Mouse (Mus musculus) myocyte (in vitro differentiated cells): ENCODE data around the gene Terf2. TPM values are rescaled to one million over a fixed set of nuclear protein-coding genes. Genes with fewer than 3 reads are reported as not detected.

Source experiments
- H3K27me3 ChIP-seq: one replicate; pipeline ENCODE4 v1.6.1; 2011; ENCODE audit not compliant: control insufficient read depth, insufficient read depth, insufficient read length
- H3K36me3 ChIP-seq: one replicate; pipeline ENCODE4 v1.6.1; 2011; ENCODE audit not compliant: control insufficient read depth, insufficient read depth
- H3K4me2 ChIP-seq: one replicate; pipeline ENCODE4 v1.6.1; 2011; ENCODE audit warnings: low read depth, control low read depth
- H3K4me3 ChIP-seq: one replicate; pipeline ENCODE4 v1.5.1; 2011; ENCODE audit warnings: mild to moderate bottlenecking, control low read depth, moderate library complexity
- H3K79me2 ChIP-seq: one replicate; pipeline ENCODE4 v1.6.1; 2011; ENCODE audit not compliant: control insufficient read depth, insufficient read depth
- H3ac ChIP-seq: one replicate; pipeline ENCODE4 v1.6.1; 2011; ENCODE audit not compliant: control insufficient read depth, insufficient read length
- CEBPB ChIP-seq: IDR thresholded peaks from 2 replicates; pipeline ENCODE4 v1.6.1; 2011; ENCODE audit warnings: mild to moderate bottlenecking, moderate library complexity; ENCODE audit not compliant: poor library complexity, insufficient read depth, severe bottlenecking
- E2F4 ChIP-seq: IDR thresholded peaks from one replicate; pipeline ENCODE4 v1.6.1; 2011; ENCODE audit warnings: mild to moderate bottlenecking, control low read depth, moderate library complexity; ENCODE audit not compliant: insufficient read depth
- MAX ChIP-seq: IDR thresholded peaks from one replicate; pipeline ENCODE4 v1.6.1; 2011; ENCODE audit warnings: low read depth, mild to moderate bottlenecking, control low read depth
- MYOD1 ChIP-seq, 3 experiments: IDR thresholded peaks; one replicate each; pipeline ENCODE4 v1.6.1; 2011; ENCODE audit warnings: control low read depth in 2 of 3, low read depth in 2 of 3, mild to moderate bottlenecking in 2 of 3, moderate library complexity in 1 of 3; ENCODE audit not compliant: insufficient read length in 2 of 3, control insufficient read depth in 1 of 3
- MYOG ChIP-seq, 3 experiments: IDR thresholded peaks; one replicate each; pipeline ENCODE4 v1.6.1; 2011; ENCODE audit warnings: control low read depth in 2 of 3, low read depth in 2 of 3, mild to moderate bottlenecking in 2 of 3; ENCODE audit not compliant: insufficient read length in 2 of 3, control insufficient read depth in 1 of 3, insufficient read depth in 1 of 3
- POLR2A ChIP-seq: IDR thresholded peaks from one replicate; pipeline ENCODE4 v1.6.1; 2011; ENCODE audit warnings: low read depth, mild to moderate bottlenecking, control low read depth, moderate library complexity; ENCODE audit not compliant: insufficient read length
- POLR2AphosphoS2 ChIP-seq: IDR thresholded peaks from one replicate; pipeline ENCODE4 v1.6.1; 2011; ENCODE audit warnings: low read depth, control low read depth; ENCODE audit not compliant: insufficient read length
- REST ChIP-seq: IDR thresholded peaks from one replicate; pipeline ENCODE4 v1.6.1; 2011; ENCODE audit warnings: mild to moderate bottlenecking, control low read depth, moderate library complexity; ENCODE audit not compliant: insufficient read depth, insufficient read length
- SRF ChIP-seq: IDR thresholded peaks from one replicate; pipeline ENCODE4 v1.6.1; 2011; ENCODE audit warnings: low read depth; ENCODE audit not compliant: control insufficient read depth, insufficient read length
- TCF12 ChIP-seq: IDR thresholded peaks from one replicate; pipeline ENCODE4 v1.6.1; 2011; ENCODE audit warnings: mild to moderate bottlenecking, control low read depth; ENCODE audit not compliant: poor library complexity, insufficient read depth, severe bottlenecking
- TCF3 ChIP-seq: IDR thresholded peaks from one replicate; pipeline ENCODE4 v1.6.1; 2011; ENCODE audit warnings: low read depth, control low read depth; ENCODE audit not compliant: insufficient read length
- USF1 ChIP-seq: IDR thresholded peaks from one replicate; pipeline ENCODE4 v1.6.1; 2011; ENCODE audit warnings: low read depth, mild to moderate bottlenecking, control low read depth, moderate library complexity
- polyA plus RNA-seq: library from polyadenylated mRNA; unstranded; fragments of >200 nt; fragmentation: generic; extraction: Trizol; gene quantifications from one replicate; pipeline ENCODE4 v1.2.1, GENCODE M21; 2012; ENCODE audit warnings: missing spikeins

Terf2 gene
- polyA plus RNA-seq, 1 experiment: 14.7 TPM

DNA sequence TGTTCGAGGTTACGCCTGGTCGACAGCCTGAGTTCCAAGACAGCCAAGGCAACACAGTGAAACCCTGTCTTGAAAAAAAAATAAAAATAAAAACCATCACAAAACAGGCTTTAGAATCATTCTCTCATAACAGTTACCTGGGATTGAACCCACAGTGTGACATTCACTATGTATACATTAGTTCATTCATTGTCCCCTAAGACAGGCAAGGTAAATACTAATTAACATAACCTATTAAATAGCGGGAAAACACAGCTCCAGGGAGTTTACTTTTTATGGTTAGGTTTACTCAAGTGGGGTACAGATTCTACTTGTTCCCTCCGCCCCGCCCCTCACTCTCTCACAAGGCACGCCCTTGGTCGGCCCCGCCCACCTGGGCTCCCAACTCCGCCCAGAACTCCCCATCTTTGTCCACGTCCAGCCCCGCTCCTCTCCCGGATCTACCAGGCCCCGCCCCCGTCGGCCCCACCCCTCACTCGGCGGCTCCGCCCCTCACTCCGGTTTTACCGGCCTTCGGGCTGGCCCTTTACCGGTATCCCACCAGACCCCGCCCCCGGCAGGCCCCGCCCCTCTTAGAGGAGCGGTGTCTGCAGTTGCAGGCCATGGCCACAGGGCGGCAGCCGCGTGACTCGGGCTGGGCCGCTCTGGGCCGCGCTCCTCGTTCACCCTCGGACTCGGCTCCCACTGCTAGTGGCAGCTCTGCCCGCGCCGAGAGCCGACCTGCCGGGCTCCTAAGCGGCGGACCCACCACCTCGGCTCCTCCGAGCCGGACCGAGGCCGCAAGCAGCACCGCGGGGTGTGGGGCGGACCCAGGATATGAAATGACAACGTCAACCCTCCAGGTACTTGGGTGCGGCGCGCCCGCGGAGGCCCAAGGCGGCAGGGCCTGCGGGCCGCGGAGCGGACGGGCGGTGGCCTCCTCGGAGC, 65.4 kb downstream of the Terf2 start, which contains the start of gene Vps4a:
Gene Vps4a, plus strand, starts transcription at position 573 of the 927 bp plus-strand sequence.
- TF ChIP-seq MYOG (IDR thresholded peaks at IDR 0.05; ENCODE audit: control insufficient read depth in 1 of 3, insufficient read depth in 1 of 3, insufficient read length in 2 of 3, low read depth in 2 of 3) (peak in 1 of 3 experiments; percentile 18), POLR2AphosphoS2 (peak; percentile 80), MAX (no peak), E2F4 (no peak), MYOD1 (IDR thresholded peaks at IDR 0.05; ENCODE audit: control insufficient read depth in 1 of 3, insufficient read length in 2 of 3, low read depth in 2 of 3) (peak in 1 of 3 experiments; percentile 16), SRF (peak; percentile 23), TCF12 (no peak), USF1 (no peak), CEBPB (no peak), POLR2A (peak; percentile 90)
- H3K79me2 ChIP-seq: peaks cover 34% of the 10 kb centered on the region
- peak within 1 kb of the TSS; percentile 82 for H3ac ChIP-seq
- H3K27me3 ChIP-seq: no peaks in the 10 kb centered on the region
- H3K4me3 ChIP-seq: peak within 1 kb of the TSS; percentile 35
- no peaks in the 10 kb centered on the region for H3K36me3 ChIP-seq
- H3K4me2 ChIP-seq: peak within 1 kb of the TSS; percentile 74

DNA sequence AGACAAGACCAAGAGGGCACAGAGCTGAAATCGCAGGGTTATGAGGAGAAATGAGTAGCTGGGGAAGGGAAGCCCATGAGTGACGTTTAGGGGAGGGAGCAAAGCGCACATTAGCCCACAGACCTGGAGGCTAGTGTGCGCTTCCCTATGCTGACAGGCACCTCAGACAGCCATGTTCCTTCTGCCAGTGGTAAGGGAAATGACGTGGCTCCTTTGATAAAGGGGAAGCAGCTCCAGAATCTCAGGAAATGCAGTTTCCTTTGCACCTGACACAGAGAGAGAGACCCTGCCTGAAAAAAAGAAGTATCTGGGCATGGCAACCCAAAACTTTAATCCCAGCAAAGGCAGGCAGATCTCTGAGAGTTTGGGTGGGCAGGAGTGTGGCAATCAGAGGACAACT, 66.3 kb downstream of the Terf2 start:
- H3ac ChIP-seq: no peak overlapping the region
- TF ChIP-seq E2F4 (no peak), MAX (no peak), USF1 (no peak), POLR2AphosphoS2 (no peak), CEBPB (no peak), MYOG (IDR thresholded peaks at IDR 0.05; ENCODE audit: control insufficient read depth in 1 of 3, insufficient read depth in 1 of 3, insufficient read length in 2 of 3, low read depth in 2 of 3) (no peak), REST (no peak), TCF3 (no peak), SRF (no peak), MYOD1 (IDR thresholded peaks at IDR 0.05; ENCODE audit: control insufficient read depth in 1 of 3, insufficient read length in 2 of 3, low read depth in 2 of 3) (no peak), TCF12 (no peak), POLR2A (no peak)
- H3K79me2 ChIP-seq: peaks cover 30% of the 10 kb centered on the region
- no peaks in the 10 kb centered on the region for H3K27me3 ChIP-seq
- H3K4me2 ChIP-seq: no peak overlapping the region
- no peaks in the 10 kb centered on the region for H3K36me3 ChIP-seq
- no peak overlapping the region for H3K4me3 ChIP-seq

DNA sequence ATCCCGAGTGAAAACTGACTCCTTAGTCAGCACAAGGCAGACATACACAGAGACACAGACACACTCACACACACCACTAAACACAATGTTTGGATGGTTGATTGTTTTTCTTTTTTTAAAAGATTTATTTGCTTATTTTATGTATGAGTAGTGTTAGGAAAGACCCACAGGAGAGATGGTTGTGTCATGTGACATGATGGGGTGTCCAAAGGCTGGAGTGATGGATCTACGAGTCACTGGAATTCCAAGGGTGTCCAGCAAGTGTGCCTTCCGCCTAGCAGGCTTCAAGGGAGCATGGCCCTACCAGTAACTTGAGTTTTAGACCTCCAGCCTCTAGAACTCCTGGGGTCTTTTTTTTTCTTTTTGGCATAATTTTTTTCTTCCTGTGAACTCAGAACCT, 67.0 kb downstream of the Terf2 start:
- TF ChIP-seq USF1: peak; percentile 42
- no peak for TF ChIP-seq MAX
- Histone ChIP-seq H3K79me2 (peaks cover 23% of the 10 kb centered on the region), H3K4me2 (no peak overlapping the region)

DNA sequence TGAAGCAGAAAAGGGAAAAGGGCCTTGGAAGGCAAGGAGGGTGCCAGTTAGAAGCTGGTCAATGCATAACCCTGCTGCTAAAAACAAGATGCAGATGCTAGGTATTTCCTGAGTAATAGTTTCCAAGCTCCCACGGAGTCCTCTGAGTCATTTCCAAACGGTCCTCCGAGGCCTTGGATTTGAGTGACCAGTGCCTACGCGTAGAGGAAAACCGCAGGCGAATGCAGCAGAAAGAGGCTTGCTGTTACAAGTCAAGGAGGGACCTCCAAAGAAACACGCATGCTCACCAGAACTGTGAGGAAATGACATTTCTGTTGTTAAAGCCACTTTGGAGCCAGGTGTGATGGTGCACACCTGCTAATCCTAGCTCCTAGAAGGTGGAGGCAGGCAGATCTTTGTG, 72.9 kb downstream of the Terf2 start:
- TF ChIP-seq TCF3: no peak
- no peak for TF ChIP-seq POLR2AphosphoS2
- no peak for TF ChIP-seq TCF12
- no peak for TF ChIP-seq E2F4
- no peak for TF ChIP-seq REST
- TF ChIP-seq MYOG (IDR thresholded peaks at IDR 0.05; ENCODE audit: control insufficient read depth in 1 of 3, insufficient read depth in 1 of 3, insufficient read length in 2 of 3, low read depth in 2 of 3): no peak
- TF ChIP-seq USF1: no peak
- TF ChIP-seq SRF: no peak
- TF ChIP-seq MAX: no peak
- TF ChIP-seq MYOD1 (IDR thresholded peaks at IDR 0.05; ENCODE audit: control insufficient read depth in 1 of 3, insufficient read length in 2 of 3, low read depth in 2 of 3): no peak
- no peak for TF ChIP-seq POLR2A
- TF ChIP-seq CEBPB: no peak
- Histone ChIP-seq H3K4me2 (no peak overlapping the region), H3K36me3 (no peaks in the 10 kb centered on the region), H3K4me3 (no peak overlapping the region), H3K79me2 (no peaks in the 10 kb centered on the region), H3ac (no peak overlapping the region), H3K27me3 (no peaks in the 10 kb centered on the region)

More for the DNA sequence above, 67.0 kb downstream of the Terf2 start:
- H3K27me3 ChIP-seq: no peaks in the 10 kb centered on the region
- H3K4me3 ChIP-seq: no peak overlapping the region
- no peaks in the 10 kb centered on the region for H3K36me3 ChIP-seq
- H3ac ChIP-seq: no peak overlapping the region

Other genes with a start within 250 kb of the Terf2 start
- 0.12 TPM for gene Has3, start 226.3 kb downstream of the Terf2 start, polyA plus RNA-seq
- 45.8 TPM for gene Utp4, start 202.9 kb downstream of the Terf2 start, polyA plus RNA-seq
- 5.6 TPM for gene Sntb2, start 160.8 kb downstream of the Terf2 start, polyA plus RNA-seq
- gene Vps4a, start 65.3 kb downstream of the Terf2 start, polyA plus RNA-seq: 35.4 TPM
- gene Pdf, start 47.9 kb downstream of the Terf2 start, polyA plus RNA-seq: 31.1 TPM
- gene Cog8, start 39.9 kb downstream of the Terf2 start, polyA plus RNA-seq: 28.3 TPM
- gene Nip7, start 39.7 kb downstream of the Terf2 start, polyA plus RNA-seq: 81.4 TPM
- not detected for gene Tmed6, start 30.9 kb downstream of the Terf2 start, polyA plus RNA-seq
- gene Cyb5b, start 54.1 kb upstream of the Terf2 start, polyA plus RNA-seq: 48.3 TPM
- gene Nfat5, start 196.9 kb upstream of the Terf2 start, polyA plus RNA-seq: 5.6 TPM